Mouse (Mus musculus) left cerebral cortex, adult 8-10 months (tissue): ENCODE results near the gene Tmem108. TPM values are rescaled to one million over a fixed set of nuclear protein-coding genes. Genes with fewer than 3 reads are reported as not detected.

Source experiments
- DNase-seq, 2 experiments: peaks; one replicate each; pipeline ENCODE4 v3.0.0; 2022; ENCODE audit warnings: low spot score in 2 of 2
- total RNA-seq, 4 experiments: library from RNA; stranded (reverse); gene quantifications; 2 replicates each; pipeline ENCODE4 v1.2.4; 2022

The Tmem108 gene
- total RNA-seq, 4 experiments from 2014 or later, result 17.0 to 23.1 (median 17.9) TPM

GRCm38 (mm10) chr9:103549178-103549577 is 212.5 kb downstream of the Tmem108 start:
- DNase-seq, result peak in 1 of 2 experiments; percentile 71

GRCm38 (mm10) chr9:103548606-103549005 is 213.0 kb downstream of the Tmem108 start:
- no peak for DNase-seq

GRCm38 (mm10) chr9:103546695-103547645 is 214.7 kb downstream of the Tmem108 start:
- DNase-seq, result no peak

- DNase-seq, result no peak
These were observed 215.9 kb downstream of the Tmem108 start for GRCm38 (mm10) chr9:103545729-103546128.

- DNase-seq, result no peak
These were observed 216.4 kb downstream of the Tmem108 start for GRCm38 (mm10) chr9:103545271-103545670.

- no peak for DNase-seq
These were observed 217.0 kb downstream of the Tmem108 start for GRCm38 (mm10) chr9:103544599-103544998.

- no peak for DNase-seq
These were observed 221.1 kb downstream of the Tmem108 start for GRCm38 (mm10) chr9:103540518-103540917.

GRCm38 (mm10) chr9:103538047-103538816 is 223.4 kb downstream of the Tmem108 start:
- DNase-seq, result peak in 1 of 2 experiments; percentile 46

GRCm38 (mm10) chr9:103536059-103536634 is 225.5 kb downstream of the Tmem108 start:
- no peak for DNase-seq

GRCm38 (mm10) chr9:103525041-103525537 is 236.5 kb downstream of the Tmem108 start:
- no peak for DNase-seq

- no peak for DNase-seq
These were observed 237.0 kb downstream of the Tmem108 start for GRCm38 (mm10) chr9:103524600-103524999.

- no peak for DNase-seq
These were observed 237.8 kb downstream of the Tmem108 start for GRCm38 (mm10) chr9:103523742-103524403.

GRCm38 (mm10) chr9:103523008-103523407 is 238.6 kb downstream of the Tmem108 start:
- no peak for DNase-seq

- DNase-seq, result no peak
These were observed 247.8 kb downstream of the Tmem108 start for GRCm38 (mm10) chr9:103513884-103514283.

GRCm38 (mm10) chr9:103512257-103512656 is 249.4 kb downstream of the Tmem108 start:
- DNase-seq, result no peak

GRCm38 (mm10) chr9:103506968-103507584 is 254.6 kb downstream of the Tmem108 start:
- DNase-seq, result no peak

- no peak for DNase-seq
These were observed 256.6 kb downstream of the Tmem108 start for GRCm38 (mm10) chr9:103505067-103505466.

GRCm38 (mm10) chr9:103504646-103505045 is 257.0 kb downstream of the Tmem108 start:
- DNase-seq, result no peak

- no peak for DNase-seq
These were observed 257.9 kb downstream of the Tmem108 start for GRCm38 (mm10) chr9:103503586-103504298.

- no peak for DNase-seq
These were observed 259.0 kb downstream of the Tmem108 start for GRCm38 (mm10) chr9:103502655-103503054.
